Mouse (Mus musculus): Measurements from ENCODE around the gene Zfp260.
"Not testable (repeated sequence)": the region's sequence is repeated elsewhere in the genome, so short reads cannot be mapped to it uniquely, and the experiment has no call there.

The Zfp260 gene

GRCm38 (mm10) chr7:30094646-30095429, at the start of gene Zfp260:
Zfp260 (plus strand) TSS chr7:30094777.
- DNase-seq: peak; percentile 92

GRCm38 (mm10) chr7:30048126-30048525, 46.5 kb upstream of the Zfp260 start:
- DNase-seq: no peak

- DNase-seq: peak; percentile 94 to 96
Measured at GRCm38 (mm10) chr7:30050882-30051548, 43.6 kb upstream of the Zfp260 start, which contains the start of gene Zfp14. Zfp14 (minus strand) TSS chr7:30051380.

GRCm38 (mm10) chr7:30053591-30053990, 41.0 kb upstream of the Zfp260 start:
- DNase-seq: no peak

- DNase-seq: no peak
Measured at GRCm38 (mm10) chr7:30060341-30060740, 34.2 kb upstream of the Zfp260 start.

- peak in 1 of 2 experiments; percentile 41 for DNase-seq
Measured at GRCm38 (mm10) chr7:30062478-30062877, 32.1 kb upstream of the Zfp260 start.

- DNase-seq: peak in 1 of 2 experiments; percentile 23
Measured at GRCm38 (mm10) chr7:30064622-30065021, 30.0 kb upstream of the Zfp260 start.

- DNase-seq: peak; percentile 88 to 93
Measured at GRCm38 (mm10) chr7:30072146-30073028, 22.2 kb upstream of the Zfp260 start, which contains the start of gene Zfp82. Zfp82 (minus strand) TSS chr7:30072900.

GRCm38 (mm10) chr7:30086524-30086923, 8.1 kb upstream of the Zfp260 start:
- DNase-seq: no peak

- DNase-seq: no peak
Measured at GRCm38 (mm10) chr7:30089405-30089804, 5.2 kb upstream of the Zfp260 start.

GRCm38 (mm10) chr7:30090092-30090969, 4.2 kb upstream of the Zfp260 start, which contains the start of the genes Gm26920 and Zfp566:
Gm26920 (minus strand) TSS chr7:30090410.
Zfp566 (minus strand) TSS chr7:30090527.
- DNase-seq: peak; percentile 96 to 97

GRCm38 (mm10) chr7:30090970-30091585, 3.5 kb upstream of the Zfp260 start:
- DNase-seq: no peak

GRCm38 (mm10) chr7:30092666-30093065, 1.9 kb upstream of the Zfp260 start:
- no peak for DNase-seq

- DNase-seq: no peak
Measured at GRCm38 (mm10) chr7:30093918-30094415, 610 bp upstream of the Zfp260 start.

GRCm38 (mm10) chr7:30095551-30096125, 1.1 kb downstream of the Zfp260 start:
- DNase-seq: no peak

- DNase-seq: peak; percentile 65 to 79
Measured at GRCm38 (mm10) chr7:30099297-30099696, 4.7 kb downstream of the Zfp260 start.

- no peak for DNase-seq
Measured at GRCm38 (mm10) chr7:30116076-30116475, 21.5 kb downstream of the Zfp260 start.

- not testable (repeated sequence) for DNase-seq
Measured at GRCm38 (mm10) chr7:30117935-30118334, 23.4 kb downstream of the Zfp260 start.

GRCm38 (mm10) chr7:30121308-30122187, 27.0 kb downstream of the Zfp260 start, which contains the start of gene Zfp382:
Zfp382 (plus strand) TSS chr7:30121942.
- peak; percentile 94 to 97 for DNase-seq

- no peak for DNase-seq
Measured at GRCm38 (mm10) chr7:30122188-30122530, 27.6 kb downstream of the Zfp260 start.
